Mouse (Mus musculus): Measurements from ENCODE around the gene Wdr90. TPM values are rescaled to one million over a fixed set of nuclear protein-coding genes. Genes with fewer than 3 reads are reported as not detected.

The Wdr90 gene
- total RNA-seq, 2 experiments from 2014 or later = 16.7 to 18.0 TPM

- peak; percentile 99 for DNase-seq (ENCODE audit: low spot score in 2 of 2)
Observed at GRCm38 (mm10) chr17:25832436-25833290, 28.6 kb downstream of the Wdr90 start.

DNA sequence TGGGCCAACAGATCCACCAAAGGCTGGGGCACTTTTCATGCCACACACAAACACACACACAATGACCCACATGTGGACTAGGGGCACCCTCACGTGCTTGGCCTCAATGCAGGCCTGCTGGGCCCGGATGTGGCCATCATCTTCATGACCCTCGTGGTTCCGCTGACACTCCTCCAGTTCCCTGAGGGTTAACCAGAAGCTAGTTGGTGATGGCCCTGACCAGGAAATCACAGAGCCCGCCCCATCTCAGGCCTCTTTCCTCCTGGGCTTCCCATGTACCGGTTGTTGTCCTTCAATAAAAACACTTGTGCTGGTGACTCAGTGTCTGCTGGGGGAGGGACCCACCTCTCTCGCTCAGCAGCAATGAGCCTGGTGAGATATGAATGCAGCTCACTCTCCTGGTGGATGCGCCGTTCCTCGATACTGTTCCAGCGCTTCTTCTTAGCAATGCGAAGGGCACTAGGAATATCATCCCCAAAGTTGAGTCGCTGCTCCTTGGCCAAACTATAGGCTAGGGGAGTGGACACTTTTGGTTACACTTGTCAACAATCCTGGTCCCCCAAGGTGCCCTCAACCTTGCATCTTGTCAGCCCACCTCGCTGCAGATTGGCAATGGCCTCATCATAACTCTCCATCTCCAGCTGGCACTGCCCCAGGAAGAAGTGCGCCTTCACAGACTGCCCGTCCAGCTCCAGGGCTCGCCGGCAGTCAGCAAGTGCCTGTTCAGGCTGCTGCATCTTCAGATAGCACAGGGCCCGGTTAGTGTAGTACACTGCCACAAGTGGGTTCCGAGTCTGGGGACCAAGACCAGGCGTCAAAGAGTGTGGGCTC lies 29.6 kb downstream of the Wdr90 start:
- no peak for DNase-seq (ENCODE audit: low spot score in 2 of 2)

DNA sequence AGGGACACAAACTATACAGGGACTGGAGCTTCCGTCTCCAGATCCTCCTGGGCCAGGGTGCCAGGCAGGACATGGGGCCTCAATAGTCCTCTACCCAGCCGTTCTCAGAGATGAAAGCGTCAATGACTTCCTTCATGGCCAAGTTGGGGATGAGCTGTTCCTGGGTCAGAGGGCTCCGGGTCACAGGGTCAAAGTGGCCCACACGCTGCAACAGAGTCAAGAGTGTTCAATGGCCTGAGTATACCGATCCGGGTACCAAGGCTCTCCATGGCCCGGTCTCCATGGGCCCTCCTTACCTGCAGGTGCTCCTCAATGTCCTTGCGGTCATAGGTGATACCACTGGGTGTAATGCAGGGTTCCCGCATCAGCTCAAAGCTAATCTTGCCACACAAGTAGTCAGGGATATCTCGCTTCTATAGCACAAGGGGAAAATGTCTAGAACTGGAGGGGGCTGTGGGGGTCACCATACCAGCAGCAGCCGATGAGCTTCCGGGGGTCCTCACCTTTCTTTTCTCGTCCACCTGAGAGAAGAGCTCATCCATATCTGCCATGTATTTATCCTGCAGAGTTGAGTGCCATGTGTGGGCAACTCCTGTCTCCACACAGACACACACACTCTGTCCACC lies 30.4 kb downstream of the Wdr90 start:
- DNase-seq (ENCODE audit: low spot score in 2 of 2) = no peak

DNA sequence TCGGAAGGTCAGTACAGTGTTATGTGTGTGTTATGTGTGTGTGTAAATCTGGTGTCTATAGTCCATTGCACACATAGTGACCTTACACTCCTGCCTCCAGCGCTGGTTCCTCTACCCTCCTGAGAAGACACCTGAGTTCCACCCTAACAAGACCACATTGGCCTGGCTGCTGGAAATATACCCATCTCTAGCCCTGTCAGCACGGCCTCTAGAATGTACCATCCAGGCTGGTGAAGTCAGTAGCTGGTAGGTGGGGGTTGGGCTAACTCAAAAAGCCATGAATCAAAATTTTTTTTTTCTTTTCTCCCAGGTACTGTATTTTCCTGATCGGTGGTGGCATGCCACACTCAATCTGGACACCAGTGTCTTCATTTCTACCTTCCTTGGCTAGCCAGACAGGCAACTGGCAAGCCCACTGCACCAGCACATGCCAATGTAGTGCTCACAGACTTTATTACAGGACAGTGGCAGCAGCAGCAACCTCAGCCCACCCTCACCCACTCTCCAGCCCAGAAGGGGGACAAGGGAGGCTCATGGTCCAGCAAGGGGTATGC lies 31.0 kb downstream of the Wdr90 start:
- no peak for DNase-seq (ENCODE audit: low spot score in 2 of 2)

DNA sequence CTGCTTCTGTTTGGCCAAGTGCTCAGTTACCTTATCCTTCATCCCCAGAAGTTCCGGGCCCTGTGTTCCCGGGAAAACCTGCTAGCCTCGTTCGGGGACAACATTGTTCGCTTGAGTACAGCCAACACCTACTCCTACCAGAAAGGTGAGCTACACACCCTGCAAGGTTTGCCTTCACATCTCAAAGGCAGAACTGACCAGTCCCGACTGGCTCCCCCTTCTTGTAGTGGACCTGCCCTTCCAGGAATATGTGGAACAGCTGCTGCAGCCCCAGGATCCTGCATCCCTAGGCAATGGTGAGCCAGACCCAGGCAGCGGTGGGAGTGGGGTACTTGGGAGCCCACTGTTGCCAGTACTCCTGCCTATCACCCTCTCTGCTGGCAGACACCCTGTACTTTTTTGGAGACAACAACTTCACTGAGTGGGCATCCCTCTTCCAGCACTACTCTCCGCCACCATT lies 31.7 kb downstream of the Wdr90 start:
- DNase-seq (ENCODE audit: low spot score in 2 of 2) = no peak

DNA sequence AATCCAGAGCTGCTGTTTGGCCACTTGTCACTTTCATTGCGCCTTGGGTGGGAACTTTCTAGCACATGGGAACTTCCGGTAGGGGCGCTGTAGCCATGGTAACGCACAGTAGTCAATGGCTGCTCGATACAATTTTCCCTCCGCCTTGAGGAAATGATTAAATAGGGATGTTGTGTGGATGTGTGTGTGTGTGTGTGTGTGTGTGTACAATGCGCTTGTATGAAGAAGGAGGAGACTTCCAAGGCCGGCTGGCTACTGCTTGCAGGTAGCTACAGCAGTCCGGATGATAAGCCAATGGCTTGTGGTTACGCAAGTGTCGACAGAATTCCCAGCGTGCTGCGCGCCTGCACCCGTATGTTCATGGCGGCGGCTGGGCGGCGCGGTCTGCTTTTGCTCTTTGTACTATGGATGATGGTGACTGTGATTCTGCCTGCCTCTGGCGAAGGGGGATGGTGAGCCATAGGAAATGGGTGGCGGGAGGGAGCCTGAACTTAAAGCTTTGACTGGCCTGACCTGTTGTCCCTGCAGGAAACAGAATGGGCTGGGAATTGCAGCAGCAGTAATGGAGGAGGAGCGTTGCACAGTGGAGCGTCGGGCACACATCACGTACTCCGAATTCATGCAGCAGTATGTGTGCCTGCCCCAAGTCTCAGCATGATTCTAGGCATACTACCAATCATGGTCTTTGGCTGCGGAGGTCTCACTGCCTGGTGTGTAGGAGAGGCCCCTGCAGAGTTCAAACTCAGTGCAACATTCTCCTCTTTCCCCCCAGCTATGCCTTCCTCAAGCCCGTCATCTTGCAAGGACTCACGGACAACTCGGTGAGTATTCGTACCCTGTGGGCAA lies 32.4 kb downstream of the Wdr90 start, which contains the start of gene Jmjd8:
Jmjd8 (plus strand) TSS at position 156 of the 846 bp plus-strand sequence.
- peak; percentile 70 to 77 for DNase-seq (ENCODE audit: low spot score in 2 of 2)

- DNase-seq (ENCODE audit: low spot score in 2 of 2) = no peak
Observed at GRCm38 (mm10) chr17:25828223-25828594, 33.1 kb downstream of the Wdr90 start.

DNA sequence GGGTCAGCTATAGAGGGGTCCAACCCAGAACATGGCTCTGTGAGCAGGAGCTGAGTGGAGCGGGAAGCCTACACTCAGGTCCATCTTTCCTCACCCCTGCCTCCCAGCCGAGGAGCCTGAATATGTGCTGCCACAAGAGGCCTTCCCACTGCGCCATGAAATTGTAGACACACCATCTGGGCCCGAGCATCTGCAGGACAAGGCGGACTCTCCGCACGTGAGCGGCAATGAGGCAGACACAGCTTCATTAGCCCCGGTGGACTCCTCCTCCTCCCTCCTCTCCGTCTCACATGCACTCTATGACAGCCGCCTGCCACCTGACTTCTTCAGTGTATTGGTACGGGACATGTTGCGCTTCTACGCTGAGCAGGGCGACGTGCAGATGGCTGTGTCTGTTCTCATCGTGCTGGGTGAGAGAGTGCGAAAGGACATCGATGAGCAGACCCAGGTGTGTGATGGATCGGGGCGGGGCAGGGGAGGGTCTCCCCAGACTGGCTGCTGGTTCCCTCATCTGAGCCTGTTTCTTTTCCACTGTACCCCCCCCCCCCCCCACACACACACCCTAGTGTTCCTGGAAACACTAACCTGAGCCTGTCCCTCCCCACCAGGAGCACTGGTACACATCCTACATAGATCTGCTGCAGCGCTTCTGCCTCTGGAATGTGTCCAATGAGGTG lies 33.6 kb downstream of the Wdr90 start:
- no peak for DNase-seq (ENCODE audit: low spot score in 2 of 2)

- DNase-seq (ENCODE audit: low spot score in 2 of 2) = no peak
Observed at GRCm38 (mm10) chr17:25827011-25827410, 34.3 kb downstream of the Wdr90 start.

GRCm38 (mm10) chr17:25825984-25826570 lies 35.2 kb downstream of the Wdr90 start:
- no peak for DNase-seq (ENCODE audit: low spot score in 2 of 2)

DNA sequence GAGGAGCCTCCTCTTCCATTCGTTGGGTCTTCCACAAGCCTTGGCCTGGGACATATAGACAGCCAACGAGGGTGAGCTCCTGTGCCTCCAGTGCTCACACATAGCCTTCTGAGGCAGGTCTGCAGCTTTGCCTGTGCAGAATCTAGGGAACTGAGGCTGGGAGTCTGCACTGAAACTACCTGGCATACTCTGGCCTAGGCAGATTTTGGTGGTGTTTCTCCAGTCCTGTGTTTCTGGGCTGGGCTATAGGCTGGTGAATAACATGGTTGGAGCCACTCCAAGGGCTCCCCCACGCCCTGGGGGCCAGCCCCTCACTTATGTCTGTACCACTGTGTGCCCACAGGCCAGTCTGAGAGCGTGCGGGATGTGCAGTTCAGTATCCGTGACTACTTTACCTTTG lies 36.0 kb downstream of the Wdr90 start:
- DNase-seq (ENCODE audit: low spot score in 2 of 2) = no peak

DNA sequence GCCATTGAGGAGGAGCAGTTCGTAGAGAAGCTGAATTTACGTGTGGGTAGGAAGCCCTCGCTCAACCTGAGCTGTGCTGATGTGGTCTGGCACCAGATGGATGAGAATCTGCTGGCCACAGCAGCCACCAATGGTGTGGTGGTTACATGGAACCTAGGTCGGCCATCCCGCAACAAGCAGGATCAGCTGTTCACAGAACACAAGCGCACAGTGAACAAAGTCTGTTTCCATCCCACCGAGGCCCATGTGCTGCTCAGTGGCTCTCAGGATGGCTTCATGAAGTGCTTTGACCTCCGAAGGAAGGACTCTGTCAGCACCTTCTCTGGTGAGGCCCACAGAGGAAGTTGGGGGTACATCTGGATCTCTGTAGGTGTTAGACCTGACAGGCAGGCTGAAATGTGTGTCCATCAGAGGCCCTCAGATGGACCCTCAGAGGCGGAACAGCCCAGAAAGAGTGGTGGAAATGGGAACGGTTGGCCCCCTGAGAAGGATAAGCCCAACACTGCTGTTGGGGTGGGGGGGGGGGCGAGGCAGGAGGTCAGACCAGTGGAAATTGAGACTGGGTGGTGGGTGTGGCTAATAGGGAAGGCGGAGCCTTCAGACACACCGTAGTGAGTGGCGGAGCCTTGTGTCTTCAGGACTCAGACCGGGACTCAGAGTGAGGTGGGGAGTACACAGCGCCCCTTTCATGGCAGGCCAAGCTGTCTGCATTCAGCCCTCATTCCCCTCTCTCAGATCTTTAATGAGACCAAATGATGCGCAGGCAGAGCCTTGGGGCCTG lies 36.7 kb downstream of the Wdr90 start:
- DNase-seq (ENCODE audit: low spot score in 2 of 2) = no peak

DNA sequence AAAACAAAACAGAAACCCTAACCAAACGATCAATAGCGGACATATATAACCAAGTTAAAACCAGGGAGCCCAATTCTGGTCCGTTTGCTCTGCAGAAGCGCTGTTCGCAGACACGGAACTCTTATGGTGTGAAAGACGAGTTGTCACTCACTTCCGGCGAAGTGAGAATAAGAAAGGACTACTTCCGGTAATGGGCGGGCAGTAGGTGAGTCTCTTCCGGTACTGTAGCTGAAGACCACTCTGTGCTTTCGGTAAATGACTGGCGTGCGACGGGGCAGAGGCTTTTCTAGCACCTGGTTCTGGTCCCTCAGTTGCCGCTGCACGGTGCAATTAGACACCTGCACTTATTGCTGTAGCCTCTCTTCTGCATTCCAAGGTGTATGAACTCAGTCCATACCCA lies 37.8 kb downstream of the Wdr90 start, which contains the start of gene Wdr24:
Wdr24 (plus strand) TSS at position 176 of the 400 bp plus-strand sequence.
- peak in 1 of 2 experiments; percentile 66 for DNase-seq (ENCODE audit: low spot score in 2 of 2)

DNA sequence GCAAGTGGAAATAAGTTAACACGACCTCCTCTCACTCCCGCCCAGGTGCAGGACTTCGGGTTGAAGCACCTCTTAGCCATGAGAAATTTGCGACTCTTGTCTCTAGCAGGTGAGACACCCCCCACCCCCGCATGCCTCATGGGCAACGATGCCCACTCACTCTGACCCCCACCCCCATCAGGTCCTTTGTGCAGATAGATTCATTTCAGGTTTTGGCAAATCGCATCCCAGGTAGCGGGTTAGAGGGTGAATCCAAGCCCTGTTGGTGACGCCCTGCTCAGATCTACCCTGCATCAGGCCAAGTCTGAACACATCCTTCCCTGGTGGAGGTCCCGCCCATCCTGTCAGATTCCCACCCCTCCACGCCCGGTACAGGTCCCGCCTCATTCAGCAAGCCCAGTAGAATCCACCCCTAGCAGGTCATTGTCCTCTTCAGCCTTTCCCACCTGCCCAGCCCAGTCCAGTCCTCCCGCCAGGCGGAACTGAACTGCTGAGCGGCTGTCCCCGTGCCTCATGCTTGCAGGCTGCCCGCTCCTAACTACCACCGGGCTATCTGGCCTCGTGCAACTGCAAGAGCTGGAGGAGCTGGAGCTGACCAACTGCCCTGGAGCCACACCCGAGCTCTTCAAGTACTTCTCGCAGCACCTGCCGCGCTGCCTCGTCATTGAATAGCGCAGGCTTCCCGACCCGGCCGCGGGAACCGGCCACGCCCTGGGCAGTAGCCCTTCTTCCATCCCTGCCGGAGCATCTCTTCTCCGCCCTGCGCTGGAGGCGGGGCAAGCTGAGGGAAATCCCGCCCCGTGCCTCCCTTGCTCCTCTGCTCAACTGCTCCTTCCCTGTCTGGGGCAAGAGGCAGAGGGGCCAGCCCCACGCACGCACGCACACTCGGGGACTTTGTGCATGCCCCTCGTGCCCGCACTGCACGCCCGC lies 42.2 kb downstream of the Wdr90 start:
- no peak for DNase-seq (ENCODE audit: low spot score in 2 of 2)

GRCm38 (mm10) chr17:25817662-25818061 lies 43.6 kb downstream of the Wdr90 start:
- no peak for DNase-seq (ENCODE audit: low spot score in 2 of 2)

DNA sequence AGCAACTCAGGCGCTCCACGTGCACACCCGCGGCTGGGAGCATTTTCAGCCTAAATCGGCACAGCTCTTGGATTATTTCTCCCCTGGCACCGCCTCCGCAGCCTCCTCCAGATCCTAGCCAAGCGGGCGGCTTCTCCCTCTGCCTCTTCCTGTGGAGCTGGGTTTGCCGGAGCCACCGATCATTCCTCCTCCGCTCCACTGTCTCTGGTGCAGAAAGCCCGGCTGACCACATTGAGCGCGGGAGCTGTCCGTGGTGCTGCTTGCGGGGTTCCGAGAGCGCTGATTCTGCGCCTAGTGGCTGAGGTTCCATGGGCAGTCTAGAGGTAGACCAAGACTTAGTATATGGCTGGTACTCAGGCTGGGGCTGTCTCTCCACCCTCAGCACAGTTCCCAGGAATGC lies 47.8 kb downstream of the Wdr90 start:
- peak; percentile 85 to 86 for DNase-seq (ENCODE audit: low spot score in 2 of 2)

- DNase-seq (ENCODE audit: low spot score in 2 of 2) = no peak
Observed at GRCm38 (mm10) chr17:25810890-25811289, 50.4 kb downstream of the Wdr90 start.
